Mouse (Mus musculus) embryonic facial prominence, embryonic 11.5 days (tissue): ENCODE data around the gene Fabp6. TPM values are rescaled to one million over a fixed set of nuclear protein-coding genes. Genes with fewer than 3 reads are reported as not detected.

Experiments
- ATAC-seq: fragments of 200-750 bp; cut with Nextera tagmentation; replicated peaks from 2 replicates; pipeline ENCODE4 v1.8.0; 2017; ENCODE audit warnings: low read depth; ENCODE audit not compliant: insufficient number of reproducible peaks, low FRiP score, low TSS enrichment
- DNase-seq: peaks from one replicate; pipeline ENCODE4 v3.0.0-alpha.2; 2015; ENCODE audit warnings: low spot score
- H3K27ac ChIP-seq: fragments of 300-500 bp; sonication (generic); replicated peaks from 2 replicates; pipeline ENCODE4 v1.5.1; 2014; ENCODE audit warnings: mild to moderate bottlenecking, low read depth, low read length, control low read depth
- H3K27me3 ChIP-seq: fragments of 300-500 bp; sonication (generic); 2 replicates; pipeline ENCODE4 v1.6.1; 2014; ENCODE audit warnings: mild to moderate bottlenecking, low read length, moderate library complexity, mixed read lengths; ENCODE audit not compliant: control insufficient read depth, insufficient read depth
- H3K36me3 ChIP-seq: fragments of 300-500 bp; sonication (generic); replicated peaks from 2 replicates; pipeline ENCODE4 v1.6.1; 2014; ENCODE audit warnings: low read depth, mild to moderate bottlenecking, low read length, moderate library complexity, mixed read lengths; ENCODE audit not compliant: control insufficient read depth, insufficient read depth
- H3K4me1 ChIP-seq: fragments of 300-500 bp; sonication (generic); 2 replicates; pipeline ENCODE4 v1.6.1; 2014; ENCODE audit warnings: low read length, mixed read lengths; ENCODE audit not compliant: control insufficient read depth, insufficient read depth
- H3K4me2 ChIP-seq: fragments of 300-500 bp; sonication (generic); 2 replicates; pipeline ENCODE4 v1.6.1; 2014; ENCODE audit warnings: low read depth, mild to moderate bottlenecking, control low read depth, low read length, moderate library complexity
- H3K4me3 ChIP-seq: fragments of 300-500 bp; sonication (generic); 2 replicates; pipeline ENCODE4 v1.5.1; 2014; ENCODE audit warnings: low read depth, low read length, control low read depth
- H3K9ac ChIP-seq: fragments of 300-500 bp; sonication (generic); replicated peaks from 2 replicates; pipeline ENCODE4 v1.6.1; 2014; ENCODE audit warnings: mild to moderate bottlenecking, control low read depth, low read length
- H3K9me3 ChIP-seq: fragments of 300-500 bp; sonication (generic); replicated peaks from 2 replicates; pipeline ENCODE4 v1.6.1; 2016; ENCODE audit warnings: mild to moderate bottlenecking, low read length, inconsistent platforms, mixed read lengths; ENCODE audit not compliant: control insufficient read depth
- WGBS: fragments of 180-500 bp; shearing (Covaris S2); extraction: QIAGEN DNeasy Blood & Tissue Kit; methylation state at CpG from one replicate; pipeline ENCODE4 v1.1.7; 2014; 5-methylcytosine and 5-hydroxymethylcytosine counted together
- polyA plus RNA-seq: library from polyadenylated mRNA; unstranded; fragments of >200 nt; fragmentation: Nextera tagmentation; extraction: Ambion mirVana; gene quantifications from 2 replicates; pipeline ENCODE4 v1.2.1, GENCODE M21; 2014

Gene Fabp6
- polyA plus RNA-seq, 1 experiment from 2014 or later: not detected

DNA sequence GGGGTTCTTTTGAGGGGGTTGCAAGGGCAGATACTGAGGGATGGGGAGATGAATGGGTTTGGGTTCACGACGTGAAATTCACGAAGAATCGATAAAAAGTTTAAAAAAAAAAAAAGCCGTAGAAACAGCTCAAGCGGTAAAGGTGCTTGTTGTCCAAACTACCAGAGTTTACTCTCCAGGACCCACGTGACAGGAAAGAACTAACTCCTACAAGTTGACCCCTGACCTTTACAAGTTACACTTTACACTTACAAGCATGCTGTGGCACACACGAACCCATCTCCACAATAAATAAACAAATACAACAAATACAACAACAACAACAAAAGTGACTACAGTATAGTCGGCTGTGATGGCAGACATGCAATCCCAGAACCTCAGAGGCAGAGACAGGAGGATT, 30.3 kb upstream of the Fabp6 start:
- Histone ChIP-seq H3K9ac (no peak overlapping the region), H3K36me3 (no peaks in the 10 kb centered on the region), H3K4me3 (no peak overlapping the region), H3K27me3 (no peaks in the 10 kb centered on the region), H3K4me2 (no peak overlapping the region), H3K27ac (no peak overlapping the region), H3K9me3 (no peaks in the 10 kb centered on the region), H3K4me1 (no peaks in the 10 kb centered on the region)
- ATAC-seq (no peak), DNase-seq (no peak)
- 86% methylated on average over 9 of the region's 9 CpGs for WGBS

GRCm38 (mm10) chr11:43626927-43627645, 25.7 kb upstream of the Fabp6 start:
- WGBS: 30% methylated on average over 18 of the region's 18 CpGs
- H3K4me3 ChIP-seq: no peak overlapping the region
- ATAC-seq (no peak), DNase-seq (no peak)
- no peak overlapping the region for H3K27ac ChIP-seq
- no peak overlapping the region for H3K9ac ChIP-seq
- no peak overlapping the region; the same call in 1 of the 2 replicates for H3K4me2 ChIP-seq
- H3K4me1 ChIP-seq: no peaks in the 10 kb centered on the region
- H3K27me3 ChIP-seq: no peaks in the 10 kb centered on the region
- no peaks in the 10 kb centered on the region for H3K36me3 ChIP-seq
- no peaks in the 10 kb centered on the region for H3K9me3 ChIP-seq

DNA sequence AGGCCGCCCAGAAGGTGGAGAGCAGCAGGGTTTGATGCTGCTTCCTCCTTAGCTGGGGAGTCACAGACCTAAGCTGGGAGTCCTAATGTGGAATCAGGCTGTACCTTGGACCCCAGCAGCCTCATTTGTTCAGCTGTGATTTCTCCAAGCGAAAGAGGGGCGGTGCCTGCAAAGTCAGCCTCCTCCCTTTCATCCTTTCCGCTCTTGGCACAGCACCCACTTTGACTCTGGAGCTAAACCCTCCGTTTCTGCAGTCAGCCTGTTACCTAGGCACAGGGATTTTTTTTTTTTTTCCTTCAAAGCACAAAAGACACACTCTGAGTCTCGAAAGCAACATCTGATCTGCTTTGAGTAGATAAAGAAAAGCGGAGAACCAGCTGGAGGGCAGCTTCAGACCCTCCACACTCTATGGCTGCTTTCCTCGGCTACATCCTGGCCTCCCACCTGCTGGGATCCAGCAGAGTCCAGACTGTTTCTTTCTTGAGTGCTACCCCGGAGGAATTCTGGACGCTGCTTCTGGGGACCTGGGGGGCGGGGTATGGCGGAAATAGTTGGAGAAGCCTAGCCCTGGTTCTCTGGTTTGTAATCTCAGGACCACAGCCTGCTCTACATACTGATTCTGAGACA, 25.1 kb upstream of the Fabp6 start:
- no peaks in the 10 kb centered on the region for H3K4me1 ChIP-seq
- H3K4me3 ChIP-seq: no peak overlapping the region
- no peak overlapping the region; the same call in 1 of the 2 replicates for H3K9ac ChIP-seq
- no peaks in the 10 kb centered on the region for H3K27me3 ChIP-seq
- DNase-seq (peak; percentile 42), ATAC-seq (no peak)
- H3K9me3 ChIP-seq: no peaks in the 10 kb centered on the region
- no peaks in the 10 kb centered on the region for H3K36me3 ChIP-seq
- peak overlapping the region; percentile 8; the same call in 1 of the 2 replicates for H3K4me2 ChIP-seq
- WGBS: 8% methylated on average over 12 of the region's 12 CpGs
- H3K27ac ChIP-seq: no peak overlapping the region

DNA sequence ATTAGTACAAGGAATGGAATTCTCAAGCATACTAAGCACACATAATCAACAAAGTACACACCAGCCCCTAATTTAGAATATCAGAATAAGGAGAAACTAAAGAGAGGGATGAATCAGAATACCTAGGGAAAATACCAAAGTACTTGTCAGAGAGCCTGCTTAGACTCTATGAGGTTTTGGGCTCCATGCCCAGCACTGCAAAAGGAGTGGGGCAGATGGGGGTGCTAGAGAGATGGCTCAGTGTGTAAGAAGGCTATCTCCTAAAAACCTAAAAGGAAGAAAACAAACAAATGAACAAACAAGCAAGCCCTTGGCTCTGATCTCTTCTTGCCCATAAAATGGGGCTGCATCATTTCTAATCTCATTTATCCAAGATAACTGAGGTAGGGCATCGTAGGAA, 23.0 kb upstream of the Fabp6 start:
- Histone ChIP-seq H3K27ac (no peak overlapping the region), H3K27me3 (no peaks in the 10 kb centered on the region), H3K4me1 (no peaks in the 10 kb centered on the region), H3K4me3 (no peak overlapping the region), H3K36me3 (no peaks in the 10 kb centered on the region), H3K4me2 (no peak overlapping the region), H3K9ac (no peak overlapping the region), H3K9me3 (no peaks in the 10 kb centered on the region)
- DNase-seq (no peak), ATAC-seq (no peak)
- WGBS: 100% methylated on average over 1 of the region's 1 CpGs

DNA sequence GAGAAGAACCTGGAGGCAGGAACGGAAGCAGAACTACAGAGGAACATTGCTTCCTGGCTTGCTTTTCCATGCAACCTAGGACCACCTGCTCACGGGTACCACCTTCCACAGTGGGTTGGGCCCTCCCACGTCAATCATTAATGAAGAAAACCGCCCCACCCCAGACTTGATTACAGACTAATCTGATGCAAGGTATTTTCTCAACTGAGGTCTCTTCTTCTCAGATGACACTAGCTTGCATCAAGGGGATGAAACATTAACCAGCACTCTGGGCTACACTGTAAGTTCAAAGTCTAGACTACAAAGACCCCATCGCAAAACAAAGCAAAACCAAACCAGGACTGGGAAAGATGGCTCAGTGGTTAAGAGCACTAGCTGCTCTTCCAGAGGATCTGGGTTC, 20.4 kb upstream of the Fabp6 start:
- no peak overlapping the region for H3K4me3 ChIP-seq
- DNase-seq (no peak), ATAC-seq (no peak)
- no peaks in the 10 kb centered on the region for H3K9me3 ChIP-seq
- H3K4me1 ChIP-seq: no peaks in the 10 kb centered on the region
- H3K4me2 ChIP-seq: no peak overlapping the region
- H3K9ac ChIP-seq: no peak overlapping the region
- no peak overlapping the region for H3K27ac ChIP-seq
- no peaks in the 10 kb centered on the region for H3K36me3 ChIP-seq
- WGBS: 81% methylated on average over 5 of the region's 5 CpGs
- no peaks in the 10 kb centered on the region for H3K27me3 ChIP-seq

GRCm38 (mm10) chr11:43618403-43618802, 17.1 kb upstream of the Fabp6 start:
- Histone ChIP-seq H3K4me2 (no peak overlapping the region), H3K9me3 (no peaks in the 10 kb centered on the region), H3K36me3 (no peaks in the 10 kb centered on the region), H3K4me3 (no peak overlapping the region), H3K4me1 (no peaks in the 10 kb centered on the region), H3K27me3 (no peaks in the 10 kb centered on the region), H3K27ac (no peak overlapping the region), H3K9ac (no peak overlapping the region)
- no peak for DNase-seq
- WGBS: 78% methylated on average over 7 of the region's 7 CpGs
- no peak; the same call in 1 of the 2 replicates for ATAC-seq

DNA sequence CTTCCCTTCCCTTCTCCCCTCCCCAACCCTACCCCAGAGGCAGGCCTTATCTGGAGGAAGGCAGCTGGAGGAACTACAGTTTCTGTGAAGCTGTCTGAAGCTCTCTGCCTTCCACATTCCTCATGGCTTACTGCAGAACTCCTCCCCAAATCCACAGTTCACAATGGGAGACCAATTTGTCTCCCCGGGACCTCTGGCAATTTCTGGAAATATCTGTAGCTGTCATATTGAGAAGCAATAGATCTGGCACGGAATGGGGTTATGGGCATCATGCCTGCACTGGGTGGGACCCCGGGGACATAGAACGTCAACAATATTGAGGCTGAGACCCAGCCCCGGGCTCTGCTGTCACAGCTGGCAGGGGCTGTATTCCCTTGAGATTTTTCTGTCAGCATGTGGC, 16.6 kb upstream of the Fabp6 start:
- 63% methylated on average over 5 of the region's 5 CpGs for WGBS
- Histone ChIP-seq H3K9me3 (no peaks in the 10 kb centered on the region), H3K4me1 (no peaks in the 10 kb centered on the region), H3K4me3 (no peak overlapping the region), H3K36me3 (no peaks in the 10 kb centered on the region), H3K27ac (no peak overlapping the region), H3K9ac (no peak overlapping the region), H3K4me2 (no peak overlapping the region), H3K27me3 (no peaks in the 10 kb centered on the region)
- no peak for DNase-seq
- no peak; the same call in 1 of the 2 replicates for ATAC-seq

DNA sequence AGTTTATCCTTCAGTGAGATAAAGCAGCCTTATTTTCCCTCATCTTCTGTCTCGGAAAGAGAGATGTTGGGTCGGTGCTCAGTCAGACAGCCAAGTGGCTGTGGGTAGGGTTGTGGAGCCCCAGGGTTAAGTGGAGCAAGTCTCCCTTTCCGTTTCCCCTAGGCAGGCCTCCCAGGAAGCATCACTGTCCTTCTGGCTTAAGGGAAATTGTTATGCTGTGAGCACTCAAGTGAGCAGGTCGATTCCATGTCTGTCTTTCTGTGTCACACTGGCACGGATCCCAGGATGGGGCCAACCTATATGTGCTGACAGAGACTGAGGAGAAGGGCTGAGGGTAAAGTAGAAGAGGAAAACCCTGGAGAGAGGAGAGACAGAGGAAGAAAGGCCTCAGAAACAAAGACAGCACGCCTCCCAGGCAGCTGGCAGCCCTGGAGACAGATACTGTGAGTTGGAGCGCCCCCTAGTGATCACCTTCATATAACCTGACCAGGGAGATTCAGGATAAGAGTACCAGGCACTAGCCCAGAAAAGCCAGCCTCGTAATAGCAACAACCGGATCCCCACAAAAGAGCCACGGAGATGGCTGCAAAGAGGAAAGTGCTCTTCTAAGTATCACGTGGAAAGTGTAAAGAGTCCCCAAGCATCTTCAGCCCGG, 11.6 kb upstream of the Fabp6 start:
- H3K9me3 ChIP-seq: no peaks in the 10 kb centered on the region
- no peaks in the 10 kb centered on the region for H3K4me1 ChIP-seq
- H3K27ac ChIP-seq: 0 out of 2 replicates have a peak overlapping the region, but pooled peaks have one; percentile 1
- peak overlapping the region; percentile 25 for H3K9ac ChIP-seq
- ATAC-seq: peak; percentile 74
- H3K36me3 ChIP-seq: no peaks in the 10 kb centered on the region
- H3K4me3 ChIP-seq: no peak overlapping the region
- no peaks in the 10 kb centered on the region for H3K27me3 ChIP-seq
- DNase-seq: peak; percentile 96
- 26% methylated on average over 12 of the region's 12 CpGs for WGBS
- no peak overlapping the region for H3K4me2 ChIP-seq
